Mouse (Mus musculus) T-helper 17 cell (primary cell): ENCODE measurements around the gene Nrp2.

Experiments
- in situ Hi-C, 2 experiments: fragments of 300-600 bp; cut with MboI, MseI; formaldehyde crosslinking; loops; 1 replicate in 1 of 2; 2 replicates in 1 of 2; pipeline ENCODE4 v1.15.1; 2025; ENCODE audit warnings: high pct_unique_total_duplicates in 2 of 2

The Nrp2 gene

DNA sequence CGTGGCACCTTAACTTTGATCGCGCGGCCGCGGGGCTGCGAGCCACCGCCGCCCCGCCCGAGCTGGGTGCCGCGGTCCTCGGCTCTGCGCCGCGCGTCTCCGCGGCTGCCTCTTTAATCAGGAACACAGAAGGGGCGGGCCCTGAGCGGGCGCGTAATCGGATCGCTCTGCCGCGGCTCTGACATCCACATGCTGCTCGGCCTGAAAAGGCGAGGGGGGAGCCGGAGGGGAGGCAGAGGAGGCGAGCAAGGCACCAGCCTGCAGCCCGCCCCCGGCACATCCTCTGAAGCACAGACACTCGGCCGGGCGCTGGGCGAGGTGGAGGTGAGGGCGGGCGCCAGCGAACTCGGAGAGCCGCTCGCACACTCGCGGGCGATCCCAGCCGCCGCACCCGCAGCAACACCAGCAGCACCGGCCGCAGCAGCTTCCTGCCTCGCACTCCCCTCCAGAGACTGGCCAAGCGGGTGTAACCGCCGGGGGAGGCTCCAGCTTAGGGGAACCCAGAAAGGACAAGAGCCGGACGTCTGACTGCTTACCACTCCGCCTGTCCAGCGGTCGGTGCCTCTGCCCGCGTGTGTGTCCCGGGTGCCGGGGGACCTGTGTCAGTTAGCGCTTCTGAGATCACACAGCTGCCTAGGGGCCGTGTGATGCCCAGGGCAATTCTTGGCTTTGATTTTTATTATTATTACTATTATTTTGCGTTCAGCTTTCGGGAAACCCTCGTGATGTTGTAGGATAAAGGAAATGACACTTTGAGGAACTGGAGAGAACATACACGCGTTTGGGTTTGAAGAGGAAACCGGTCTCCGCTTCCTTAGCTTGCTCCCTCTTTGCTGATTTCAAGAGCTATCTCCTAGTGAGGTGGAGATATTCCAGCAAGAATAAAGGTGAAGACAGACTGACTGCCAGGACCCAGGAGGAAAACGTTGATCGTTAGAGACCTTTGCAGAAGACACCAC lies at the start of gene Nrp2:
Gene Nrp2, plus strand, starts transcription at position 128 of the 959 bp plus-strand sequence.
- in situ Hi-C loops, result loop anchor here in 1 of 2 experiments (5.0 kb wide), 1 partner anchor 1331 kb away; no protein-coding TSS in a partner anchor

DNA sequence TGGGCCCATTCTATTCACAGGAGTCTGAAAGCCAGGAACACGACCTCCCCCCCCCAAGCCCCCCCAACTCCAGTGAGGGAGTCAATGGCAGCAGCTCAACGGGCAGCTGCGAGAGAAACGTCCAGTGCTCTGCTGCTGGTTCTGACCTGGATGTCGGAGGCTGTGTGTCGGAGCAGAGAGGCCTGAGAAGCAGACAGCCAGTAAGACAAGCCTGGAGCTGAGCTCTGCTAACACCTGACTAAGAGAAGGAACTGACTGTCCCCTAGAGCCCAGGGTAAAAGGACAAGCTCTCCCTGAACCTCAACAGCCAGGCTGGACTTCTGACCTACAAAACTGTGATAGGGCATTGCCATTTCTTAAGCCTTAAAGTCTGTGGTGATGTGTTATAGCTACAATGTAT lies 48.6 kb upstream of the Nrp2 start:
- in situ Hi-C loops, result no loop called here

DNA sequence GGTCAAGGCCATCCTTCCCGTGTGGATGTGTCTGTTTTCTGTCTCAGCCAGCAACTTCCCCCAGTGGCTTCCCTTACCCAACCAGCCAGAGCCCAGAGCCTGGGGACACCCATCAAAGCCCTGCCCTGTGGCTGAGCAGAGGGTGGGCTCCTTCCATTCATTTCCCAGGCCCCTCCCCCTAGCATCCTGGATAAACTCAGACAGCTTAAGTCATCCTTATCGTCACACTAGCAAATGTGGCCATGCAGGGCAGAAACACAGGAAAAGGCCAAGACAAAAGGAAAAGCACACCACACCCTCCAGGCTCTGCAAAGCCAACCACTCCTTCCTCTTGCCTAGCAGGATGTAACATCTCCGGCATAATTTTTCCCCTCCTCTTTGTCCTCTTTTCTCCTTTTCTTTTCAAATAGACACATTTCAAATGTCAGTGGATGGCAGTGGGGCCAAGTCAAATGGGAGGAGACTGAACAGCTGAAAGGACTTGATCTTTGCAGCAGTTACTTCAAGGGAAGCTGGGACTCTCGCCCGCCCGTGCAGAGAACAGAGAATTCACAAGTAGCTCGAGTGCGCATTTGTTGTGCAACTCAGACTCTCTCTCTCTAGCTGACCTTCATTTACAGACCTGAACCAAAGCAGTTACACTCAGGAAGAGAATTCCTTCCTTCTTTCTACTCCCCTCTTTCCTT lies 38.0 kb upstream of the Nrp2 start:
- in situ Hi-C loops, result no loop called here

DNA sequence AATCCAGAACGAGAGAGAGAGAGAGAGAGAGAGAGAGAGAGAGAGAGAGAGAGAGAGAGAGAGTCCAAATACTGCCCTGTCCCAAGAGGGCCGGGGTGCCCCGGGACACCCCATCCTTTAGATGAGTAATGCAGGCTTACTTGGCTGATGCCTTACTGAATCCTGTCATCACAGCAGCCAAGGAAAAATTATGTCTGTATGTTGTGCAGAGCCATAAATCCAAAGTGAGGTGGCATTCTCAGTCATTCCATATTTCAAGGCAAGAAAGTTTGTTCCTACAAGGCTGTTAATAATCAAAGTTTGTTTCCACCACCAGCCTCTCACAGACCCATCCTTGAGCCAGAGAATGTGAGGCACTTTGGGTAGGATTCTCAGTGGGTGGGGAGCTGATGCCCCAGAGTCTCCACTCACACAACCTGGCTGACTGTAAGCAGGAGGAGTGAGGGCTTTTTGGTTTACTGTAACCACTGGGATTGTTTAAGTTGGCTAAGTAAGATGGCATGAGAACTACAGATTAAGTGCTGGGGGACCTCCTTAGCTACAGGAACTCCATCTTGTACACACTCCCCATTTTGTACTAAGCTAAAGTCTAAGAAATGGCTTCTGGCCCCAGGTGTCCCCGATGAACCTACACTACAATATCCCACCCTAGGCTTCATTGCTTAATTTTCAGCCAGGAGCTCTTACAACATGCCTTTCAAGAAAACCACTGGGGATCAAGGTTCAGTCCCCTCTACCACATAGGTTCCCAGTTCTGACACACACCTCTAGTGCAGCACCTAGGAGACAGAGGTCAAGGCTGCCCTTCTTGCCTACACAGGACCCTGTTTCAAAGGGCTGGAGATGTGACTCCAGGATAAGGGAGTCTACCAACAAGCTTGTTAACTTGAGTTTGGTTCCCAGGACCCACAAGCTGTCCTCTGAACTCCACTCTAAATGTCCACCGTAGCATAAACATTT lies 37.0 kb upstream of the Nrp2 start:
- in situ Hi-C loops, result no loop called here

DNA sequence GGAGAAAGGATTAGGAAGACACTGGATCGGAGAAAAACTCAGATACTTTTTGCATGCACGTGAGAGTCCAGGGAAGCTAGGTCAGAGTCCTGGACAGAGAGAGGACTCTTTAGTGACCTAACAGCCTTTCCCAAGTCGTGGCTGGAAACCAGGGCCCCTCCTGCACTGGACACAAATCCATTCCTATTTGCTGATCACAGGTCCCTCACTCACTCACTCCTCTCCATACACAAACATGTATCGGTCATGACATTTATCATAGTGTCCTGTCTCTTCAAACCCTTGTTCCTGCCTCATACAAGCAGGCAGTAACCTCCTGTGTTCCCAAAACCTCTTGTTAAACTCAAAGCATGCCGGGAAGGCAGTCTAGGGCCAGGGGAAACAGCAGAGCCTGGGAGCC lies 36.3 kb upstream of the Nrp2 start:
- in situ Hi-C loops, result no loop called here

DNA sequence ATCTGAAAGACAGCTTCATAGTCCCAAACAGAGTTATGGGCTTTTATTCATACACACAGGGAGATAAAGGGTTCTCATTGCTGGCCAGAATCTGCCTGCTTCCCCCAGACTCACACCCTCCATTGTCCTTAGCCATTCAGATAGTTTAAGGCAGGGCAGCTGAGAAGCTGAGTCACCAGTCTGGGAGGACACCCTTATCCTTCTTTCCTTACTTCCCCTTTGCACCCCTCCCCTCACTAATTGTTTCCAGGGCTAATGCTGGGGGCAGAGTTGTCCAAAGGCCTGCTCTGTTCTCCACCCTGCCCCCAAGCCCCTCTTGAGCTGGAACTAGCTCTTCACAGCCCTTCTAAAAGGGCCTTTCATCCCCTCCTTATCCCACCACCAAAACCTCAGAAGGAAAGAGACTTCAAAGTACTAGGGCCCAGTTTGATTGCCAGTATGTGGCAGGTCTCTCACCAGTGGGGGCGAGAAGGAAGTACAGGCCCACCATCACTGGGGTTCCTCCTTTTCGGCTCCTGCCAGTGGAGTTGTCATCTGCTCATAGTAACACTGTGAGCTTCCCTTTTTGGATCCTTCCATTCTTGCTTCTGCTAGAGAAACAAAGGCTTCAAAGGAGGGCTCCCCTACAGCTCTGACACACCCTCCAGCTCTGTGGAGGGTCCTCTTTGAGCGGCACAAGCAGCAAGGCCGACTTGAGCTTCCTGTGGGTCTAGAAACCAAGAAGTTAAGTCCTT lies 24.3 kb upstream of the Nrp2 start:
- in situ Hi-C loops, result loop anchor here in 1 of 2 experiments (10.0 kb wide), 1 partner anchor 1144 kb away; no protein-coding TSS in a partner anchor

DNA sequence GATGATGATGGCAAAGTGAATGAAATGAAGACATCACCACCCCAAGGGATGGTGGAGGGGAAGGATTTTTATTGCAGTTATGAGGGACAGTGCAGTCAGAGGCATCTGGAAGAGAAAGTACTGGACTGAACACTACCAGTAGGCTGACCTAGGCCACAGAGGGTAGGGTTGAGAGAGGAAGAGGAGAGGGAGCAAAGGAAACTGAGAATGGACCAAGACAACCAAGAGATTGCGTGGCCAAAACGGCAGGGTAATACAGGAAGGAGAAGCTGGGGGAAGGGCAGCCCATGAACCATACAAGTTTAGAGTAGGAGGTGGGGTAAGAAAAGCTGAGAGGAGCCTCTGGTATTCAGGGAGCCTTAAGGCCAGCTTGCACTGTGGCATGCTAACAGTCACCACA lies 23.6 kb upstream of the Nrp2 start:
- in situ Hi-C loops, result loop anchor here in 1 of 2 experiments (10.0 kb wide), 1 partner anchor 1145 kb away; no protein-coding TSS in a partner anchor

DNA sequence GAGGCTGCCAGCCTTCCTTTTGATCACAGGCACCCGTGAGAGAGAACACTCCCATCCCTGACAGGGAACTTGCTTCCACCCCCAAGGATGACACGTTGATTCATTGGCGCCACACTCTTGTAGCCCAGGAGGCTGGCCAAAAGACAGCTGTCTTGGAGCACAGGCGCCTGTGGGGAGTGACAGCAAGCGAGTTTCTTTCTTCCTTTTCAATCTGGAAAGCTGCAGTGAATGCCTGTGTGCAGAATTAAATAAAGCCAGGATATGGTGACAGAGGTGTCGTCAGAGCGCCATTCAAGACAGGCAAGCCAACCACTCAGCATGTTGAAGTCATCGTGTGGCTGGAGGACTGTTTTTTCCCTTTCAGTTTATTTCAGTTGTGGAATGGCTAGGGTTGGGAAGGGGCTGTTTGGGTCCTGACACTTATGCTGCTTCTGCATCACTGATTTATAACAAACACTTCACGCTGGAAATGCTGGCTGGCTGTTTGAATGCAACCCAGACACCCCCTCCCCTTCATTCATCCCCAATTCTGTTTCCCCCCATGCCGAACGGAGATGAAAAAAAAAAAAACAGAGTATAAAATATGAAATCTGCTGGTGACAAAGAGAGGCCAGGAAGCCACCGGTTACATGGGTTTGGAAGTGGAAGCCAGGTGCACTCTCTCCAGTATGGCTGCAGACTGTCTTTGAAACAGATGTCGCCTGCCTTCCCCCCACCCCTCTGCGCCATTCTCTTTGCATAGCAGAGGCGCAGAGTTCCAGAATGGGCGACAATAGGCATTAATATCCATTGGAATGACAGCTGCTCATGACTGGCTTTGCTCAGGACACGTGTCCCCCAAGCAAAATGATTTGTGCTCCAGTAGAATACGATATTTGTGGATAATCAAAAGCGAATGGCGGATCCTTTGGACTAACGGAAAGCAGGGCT lies 20.4 kb upstream of the Nrp2 start:
- in situ Hi-C loops, result no loop called here

DNA sequence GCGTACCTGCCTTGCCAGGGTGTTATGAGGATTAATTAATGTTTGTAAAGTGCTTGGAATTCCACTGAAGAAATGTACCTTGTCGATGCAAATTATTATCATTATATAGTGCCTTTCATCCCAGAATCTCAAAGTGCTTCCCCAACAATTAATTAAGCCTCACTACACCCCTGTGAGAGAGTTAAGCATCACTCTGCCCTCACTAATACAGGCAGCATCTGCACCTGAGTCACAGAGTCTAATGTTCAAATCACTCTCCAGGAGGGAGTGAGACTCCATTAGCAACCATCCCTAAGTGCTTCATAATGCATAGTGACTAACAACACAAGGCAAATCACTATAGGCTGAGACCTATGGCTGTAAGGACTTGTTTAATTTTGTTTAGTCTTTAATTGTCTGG lies 19.6 kb upstream of the Nrp2 start:
- in situ Hi-C loops, result no loop called here

DNA sequence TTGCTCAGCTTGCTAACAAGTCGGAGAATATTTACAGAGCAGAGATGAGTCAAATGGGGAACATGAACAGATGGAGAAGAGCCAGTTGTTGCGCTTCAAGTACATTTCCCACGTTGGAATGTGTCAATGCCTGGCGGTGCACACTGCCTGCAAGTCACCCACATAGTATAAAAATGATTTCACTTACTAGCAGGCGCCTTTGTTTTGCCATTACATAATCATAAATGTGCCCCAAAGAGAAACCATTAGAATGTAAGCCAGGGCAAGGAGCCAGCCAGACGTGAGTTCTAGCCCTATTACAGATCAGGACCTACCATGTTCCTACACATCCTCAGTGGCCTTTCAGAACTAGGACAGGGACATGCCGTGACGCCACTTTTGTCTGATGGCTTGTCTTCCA lies 15.6 kb upstream of the Nrp2 start:
- in situ Hi-C loops, result no loop called here

DNA sequence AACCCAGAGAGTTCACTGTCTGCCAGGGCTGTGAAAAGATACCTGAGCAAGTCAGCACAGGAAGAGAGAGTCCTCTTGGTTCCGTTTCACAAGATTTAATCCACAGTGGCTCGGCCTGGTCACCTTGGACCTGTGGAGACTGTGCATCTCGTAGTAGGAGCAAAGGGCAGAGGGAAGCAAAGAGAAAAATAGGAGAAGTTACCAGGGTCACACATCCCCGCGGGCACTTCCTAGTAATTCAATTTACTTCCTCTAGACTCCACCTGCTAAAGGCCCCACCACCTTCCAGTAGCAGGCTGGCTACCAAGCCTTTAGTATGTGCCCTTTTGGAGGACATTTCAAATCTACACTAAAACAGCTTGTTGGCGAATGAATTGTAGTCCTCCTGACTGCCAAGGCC lies 11.9 kb upstream of the Nrp2 start:
- in situ Hi-C loops, result no loop called here

DNA sequence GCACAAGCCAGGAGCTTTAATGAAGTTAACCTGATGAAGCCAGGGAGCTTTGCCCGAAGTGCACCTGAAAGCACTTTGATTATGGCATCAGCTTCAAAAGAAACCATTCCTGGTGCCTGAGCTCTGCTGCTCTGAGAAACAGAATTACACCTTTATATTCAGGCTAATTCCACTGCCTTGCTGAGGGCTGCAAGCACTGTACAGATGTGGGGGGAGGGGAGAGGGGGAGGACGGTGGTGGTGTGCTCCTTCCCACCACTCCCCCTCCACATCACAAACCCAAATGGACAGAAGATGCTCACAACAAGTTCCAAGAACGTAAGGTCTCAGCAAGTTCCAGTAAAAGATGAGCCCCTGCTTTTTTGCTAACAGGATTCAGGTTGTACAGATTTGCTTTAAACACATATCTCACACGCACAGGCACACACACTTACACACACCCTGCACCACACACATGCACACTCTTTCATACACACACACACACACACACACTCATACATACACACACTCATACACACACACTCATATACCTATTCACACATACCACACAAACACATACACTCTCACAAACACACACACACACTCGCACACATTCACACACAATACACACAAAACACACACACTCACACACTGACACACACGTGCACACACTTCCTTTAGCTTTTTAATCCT lies 6.6 kb upstream of the Nrp2 start:
- in situ Hi-C loops, result no loop called here

DNA sequence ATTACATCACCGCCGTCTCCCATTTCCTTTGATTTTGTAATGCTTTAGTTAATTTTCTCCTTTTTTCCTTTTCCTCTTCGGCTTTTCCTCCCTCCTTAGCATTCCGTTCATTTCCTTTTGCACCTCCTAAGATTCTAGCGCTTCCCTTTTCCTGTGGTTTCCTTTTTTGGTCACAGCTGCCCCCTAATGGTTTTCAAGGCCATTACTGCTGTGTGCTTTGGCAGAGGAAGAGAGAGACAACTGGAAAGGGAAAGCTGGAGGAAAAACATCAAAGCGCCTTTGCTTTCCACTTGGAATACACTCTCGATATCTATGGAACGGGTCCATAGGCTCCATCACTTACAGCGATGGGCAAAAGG lies 6.1 kb upstream of the Nrp2 start:
- in situ Hi-C loops, result no loop called here

DNA sequence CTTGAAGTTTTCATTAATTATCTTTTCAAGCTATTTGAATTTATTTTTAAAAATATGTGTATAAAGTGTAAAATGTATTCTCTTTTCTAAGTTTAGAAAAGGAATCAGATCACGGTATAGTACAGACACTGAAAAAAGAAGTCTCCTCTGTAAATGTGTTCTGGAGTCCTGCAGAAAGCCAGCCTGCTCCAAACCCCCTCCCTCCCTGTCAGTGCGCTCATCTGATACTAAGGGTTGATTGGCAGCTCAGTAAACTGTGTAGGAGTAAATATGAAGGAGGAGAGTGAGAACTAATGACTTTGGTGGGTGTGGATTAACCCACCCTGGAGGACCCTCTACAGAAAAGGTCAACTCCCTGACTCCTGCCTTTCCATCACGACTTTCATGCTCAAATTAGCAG lies 5.7 kb upstream of the Nrp2 start:
- in situ Hi-C loops, result no loop called here

DNA sequence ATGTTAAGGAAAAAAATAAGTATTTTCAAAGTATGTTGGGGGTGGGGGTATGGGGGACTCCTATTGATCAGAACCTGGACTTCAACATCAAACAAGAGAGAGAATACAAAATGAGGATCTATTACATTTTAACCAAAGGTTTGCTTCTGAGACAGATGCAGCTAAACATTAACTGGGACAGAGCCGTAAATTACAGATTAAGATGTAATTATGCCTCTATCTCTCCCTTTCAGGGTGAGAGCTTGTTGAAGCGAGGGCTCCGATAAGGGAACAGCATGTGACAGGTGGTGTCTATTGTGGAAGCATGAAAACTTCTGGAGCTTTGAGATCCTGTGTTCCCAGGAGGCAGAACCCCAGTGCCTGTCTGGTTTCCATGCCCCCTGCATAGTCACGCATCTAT lies 3.3 kb upstream of the Nrp2 start:
- in situ Hi-C loops, result loop anchor here in 1 of 2 experiments (5.0 kb wide), 1 partner anchor 1328 kb away; no protein-coding TSS in a partner anchor

DNA sequence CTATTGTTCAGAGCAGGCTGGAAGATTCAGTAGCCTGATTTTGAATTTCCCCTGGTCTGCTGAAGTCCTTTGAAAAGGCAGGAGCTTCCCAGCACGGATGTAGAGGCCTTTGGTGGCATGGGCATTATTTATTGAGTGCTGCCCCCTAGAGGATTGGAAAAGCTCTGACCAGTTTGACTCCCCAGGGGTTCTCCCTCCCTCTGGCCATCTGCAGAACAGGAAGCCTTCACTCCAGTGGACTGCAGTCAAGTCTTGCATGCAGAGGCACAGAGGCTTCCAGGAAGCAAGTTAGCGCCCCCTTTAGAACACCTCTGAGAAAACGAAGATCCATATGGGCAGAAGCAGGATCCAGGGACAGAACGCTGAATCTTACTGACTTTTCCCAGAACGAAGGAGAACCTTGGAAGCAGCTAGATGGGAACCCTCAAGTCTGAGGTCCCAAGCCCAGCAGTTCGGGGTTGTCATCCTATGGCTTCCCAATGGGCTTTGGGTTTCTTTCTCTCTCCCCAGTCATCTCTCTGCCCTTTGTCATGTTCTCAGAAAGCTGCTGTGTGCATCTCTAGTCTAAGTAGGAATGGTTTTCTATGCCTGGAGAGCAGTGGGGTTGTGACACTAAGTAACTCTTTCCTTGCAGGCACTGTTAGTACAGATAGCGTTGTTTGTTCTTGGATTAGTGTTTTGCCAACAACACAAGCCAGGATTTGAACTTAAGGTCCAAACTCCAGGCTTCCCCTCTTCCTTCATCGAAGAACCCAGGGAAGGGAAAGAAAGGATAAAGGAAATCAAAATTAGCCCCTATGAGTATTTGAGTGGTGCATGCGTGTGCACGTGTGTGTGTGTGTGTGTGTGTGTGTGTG lies 1.8 kb upstream of the Nrp2 start:
- in situ Hi-C loops, result loop anchor here in 1 of 2 experiments (5.0 kb wide), 1 partner anchor 1329 kb away; no protein-coding TSS in a partner anchor

DNA sequence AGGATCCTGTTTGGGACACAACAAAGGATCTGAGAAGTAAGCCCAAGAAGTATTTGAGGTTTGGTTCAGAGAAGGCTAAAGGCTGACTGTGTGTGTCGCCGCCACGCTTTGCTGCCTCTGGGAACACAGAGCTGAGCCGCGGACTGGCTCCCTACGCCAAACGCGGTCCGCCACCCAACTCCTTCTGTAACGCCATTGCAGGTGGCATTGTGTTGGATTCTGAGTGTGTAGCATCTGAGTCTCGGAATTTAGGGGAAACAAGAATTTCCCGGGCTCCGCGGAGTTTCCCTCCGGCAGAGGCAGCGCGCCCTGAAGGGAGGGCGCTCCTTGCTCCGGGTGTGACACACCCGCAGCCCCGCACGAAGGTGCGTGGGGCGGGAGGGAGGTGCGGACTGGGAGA lies 342 bp upstream of the Nrp2 start:
- in situ Hi-C loops, result loop anchor here in 1 of 2 experiments (5.0 kb wide), 1 partner anchor 1330 kb away; no protein-coding TSS in a partner anchor
